10 mouse cellular contexts compared by ENCODE assay signal in genomic region chr11:4602691-4603441, GRCm38 (mm10). TPM values are rescaled to one million over a fixed set of nuclear protein-coding genes. Genes with fewer than 3 reads are reported as not detected.
DNase-seq lines count a peak whose midpoint lies in the region; ATAC-seq lines count a peak whose summit lies in the region.
"Had no signal": no experiment of that assay in that cellular context is flagged by ENCODE, and none has a peak within 500 bp of the region (broad histone marks: within the 10 kb centered on the region; RNA-seq: fewer than 3 reads in every experiment).

No protein-coding gene starts in this region.

- no peaks in the 10 kb centered on the region for H3K9me3 ChIP-seq in forebrain, embryonic 14.5 days (replicated peaks; ENCODE audit: control insufficient read depth, low read length)
- H3K9me3 ChIP-seq in lung, embryonic 15.5 days: no peaks in the 10 kb centered on the region

- H3K27ac ChIP-seq in forebrain, embryonic 14.5 days (ENCODE audit: low read depth, low read length): no peak overlapping the region
- no peak overlapping the region for H3K27ac ChIP-seq in lung, embryonic 15.5 days

- no peak overlapping the region for H3K9ac ChIP-seq in forebrain, embryonic 14.5 days (ENCODE audit: low read length)
- no peak overlapping the region for H3K9ac ChIP-seq in lung, embryonic 15.5 days

- peak; percentile 54; the same call in 1 of the 2 replicates for ATAC-seq in forebrain, embryonic 14.5 days
- peak; percentile 49; the same call in 1 of the 2 replicates for ATAC-seq in lung, embryonic 15.5 days (ENCODE audit: borderline replicate concordance, extremely low read depth, low FRiP score, low TSS enrichment)

- intact Hi-C loops in heart, postnatal 36 days (cut with DNase I): no loop called here

- no peaks in the 10 kb centered on the region for H3K27me3 ChIP-seq in forebrain, embryonic 14.5 days (replicated peaks; ENCODE audit: control insufficient read depth, insufficient read depth, low read length)
- H3K27me3 ChIP-seq in lung, embryonic 15.5 days: no peaks in the 10 kb centered on the region

- no peaks in the 10 kb centered on the region for H3K36me3 ChIP-seq in forebrain, embryonic 14.5 days (ENCODE audit: control insufficient read depth, insufficient read depth, low read length)
- no peaks in the 10 kb centered on the region for H3K36me3 ChIP-seq in lung, embryonic 15.5 days

- peak; percentile 52 to 58 for DNase-seq in cerebellum, postnatal 10 days
- DNase-seq in cerebellum, adult 8-10 months: no peak
- peak; percentile 74 for DNase-seq in A20 (ENCODE audit: low read depth, low spot score)
- peak; percentile 70 for DNase-seq in forebrain, embryonic 14.5 days (ENCODE audit: low spot score)
- peak; percentile 46 to 55 for DNase-seq in heart, postnatal 36 days
- DNase-seq in thymus, postnatal 0 days (ENCODE audit: low spot score): peak; percentile 37
- DNase-seq in yolk sac, embryonic 10.5 days (ENCODE audit: low spot score): no peak

- H3K4me1 ChIP-seq in forebrain, embryonic 14.5 days (ENCODE audit: control insufficient read depth, insufficient read depth, low read length): peaks cover 10% of the 10 kb centered on the region
- H3K4me1 ChIP-seq in lung, embryonic 15.5 days: peaks cover 17% of the 10 kb centered on the region

- WGBS in forebrain, embryonic 14.5 days: 11% methylated on average over 12 of the region's 12 CpGs
- 29% methylated on average over 12 of the region's 12 CpGs for WGBS in lung, embryonic 15.5 days

- no peak overlapping the region for H3K4me3 ChIP-seq in forebrain, embryonic 14.5 days (ENCODE audit: low read depth, low read length)
- H3K4me3 ChIP-seq in lung, embryonic 15.5 days: no peak overlapping the region
- H3K4me3 ChIP-seq: erythroblast, embryonic 14.5 days; myocyte had no signal

- H3K4me2 ChIP-seq in forebrain, embryonic 14.5 days (ENCODE audit: low read length): peak overlapping the region; percentile 26; the same call in 1 of the 2 replicates
- H3K4me2 ChIP-seq in lung, embryonic 15.5 days: peak overlapping the region; percentile 41

RNA-seq across cellular contexts. Expression of gene Mtmr3, which starts 8.2 kb away (rescaled TPM):
- 26.1 and 35.1 TPM in 2 replicates for polyA plus RNA-seq in forebrain, embryonic 14.5 days (2014; fragmentation: Nextera tagmentation; extraction: Ambion mirVana)
- total RNA-seq in heart, postnatal 36 days (2021): 10 to 100 TPM; 50.4 to 54.4 TPM
- 24.3 and 25.4 TPM in 2 replicates for polyA plus RNA-seq in lung, embryonic 15.5 days (2015; fragmentation: Nextera tagmentation; extraction: Ambion mirVana)
- polyA plus RNA-seq in thymus, postnatal 0 days (2015; fragmentation: Nextera tagmentation; extraction: Ambion mirVana): 23.4 and 23.6 TPM in 2 replicates

RNA-seq across cellular contexts. Expression of gene Gm11032, which starts 17.0 kb away (rescaled TPM):
- polyA plus RNA-seq in forebrain, embryonic 14.5 days (2014; fragmentation: Nextera tagmentation; extraction: Ambion mirVana): not detected in 2 replicates
- total RNA-seq in heart, postnatal 36 days (2021): not detected
- not detected in 2 replicates for polyA plus RNA-seq in lung, embryonic 15.5 days (2015; fragmentation: Nextera tagmentation; extraction: Ambion mirVana)
- polyA plus RNA-seq in thymus, postnatal 0 days (2015; fragmentation: Nextera tagmentation; extraction: Ambion mirVana): not detected in 2 replicates
- polyA plus RNA-seq: erythroblast, embryonic 14.5 days; myocyte had no signal

RNA-seq across cellular contexts. Expression of gene Ascc2, which starts 34.7 kb away (rescaled TPM):
- 17.1 and 21.0 TPM in 2 replicates for polyA plus RNA-seq in forebrain, embryonic 14.5 days (2014; fragmentation: Nextera tagmentation; extraction: Ambion mirVana)
- total RNA-seq in heart, postnatal 36 days (2021): 10 to 100 TPM; 14.9 to 15.3 TPM
- polyA plus RNA-seq in lung, embryonic 15.5 days (2015; fragmentation: Nextera tagmentation; extraction: Ambion mirVana): 32.6 and 35.1 TPM in 2 replicates
- 27.3 and 27.4 TPM in 2 replicates for polyA plus RNA-seq in thymus, postnatal 0 days (2015; fragmentation: Nextera tagmentation; extraction: Ambion mirVana)

Comparison
In these comparisons a context has a peak if more than half of its experiments do, and no peak if none do; other contexts are left out.
1. DNase-seq: peak in cerebellum, postnatal 10 days (2 of 2), A20 (single experiment), forebrain, embryonic 14.5 days (single experiment), heart, postnatal 36 days (2 of 2) and thymus, postnatal 0 days (single experiment); none in cerebellum, adult 8-10 months (single experiment) and yolk sac, embryonic 10.5 days (single experiment).